Mouse (Mus musculus): ENCODE results near the gene Bag2. TPM values are rescaled to one million over a fixed set of nuclear protein-coding genes. Genes with fewer than 3 reads are reported as not detected.

Bag2 gene
- polyA plus RNA-seq, 1 experiment: 41.2 TPM

Other genes starting within 250 kb of the Bag2 start
- gene Prim2, start 88.0 kb downstream of the Bag2 start, polyA plus RNA-seq (2012; rRNA removed): 3.5 and 4.7 TPM in 2 replicates
- gene Rab23, start 37.9 kb downstream of the Bag2 start, polyA plus RNA-seq (2012; rRNA removed): 7.5 and 9.3 TPM in 2 replicates
- 5.7 and 6.4 TPM in 2 replicates for gene Zfp451, start 56.8 kb upstream of the Bag2 start, polyA plus RNA-seq (2012; rRNA removed)
- 0.18 and 0.47 TPM in 2 replicates for gene Bend6, start 150.0 kb upstream of the Bag2 start, polyA plus RNA-seq (2012; rRNA removed)
- 43.0 and 44.7 TPM in 2 replicates for gene Dst, start 150.4 kb upstream of the Bag2 start, polyA plus RNA-seq (2012; rRNA removed)

Data from gonadal fat pad, adult 2 months (tissue).